Mouse (Mus musculus): Measurements from ENCODE around the gene Ctsh.
"Not testable (repeated sequence)": the region's sequence is repeated elsewhere in the genome, so short reads cannot be mapped to it uniquely, and the experiment has no call there.

The Ctsh gene

GRCm38 (mm10) chr9:90053852-90054251, at the start of gene Ctsh:
Gene Ctsh, plus strand, starts transcription at chr9:90054152.
- DNase-seq: no peak

- no peak for DNase-seq
Observed at GRCm38 (mm10) chr9:90006432-90006831, 47.5 kb upstream of the Ctsh start.

- no peak for DNase-seq
Observed at GRCm38 (mm10) chr9:90007094-90007493, 46.9 kb upstream of the Ctsh start.

- DNase-seq: no peak
Observed at GRCm38 (mm10) chr9:90008138-90008537, 45.8 kb upstream of the Ctsh start.

- DNase-seq: no peak
Observed at GRCm38 (mm10) chr9:90011849-90012248, 42.1 kb upstream of the Ctsh start.

- no peak for DNase-seq
Observed at GRCm38 (mm10) chr9:90014649-90015048, 39.3 kb upstream of the Ctsh start.

- no peak for DNase-seq
Observed at GRCm38 (mm10) chr9:90016204-90016603, 37.7 kb upstream of the Ctsh start.

- peak; percentile 37 for DNase-seq
Observed at GRCm38 (mm10) chr9:90020866-90021265, 33.1 kb upstream of the Ctsh start.

GRCm38 (mm10) chr9:90021442-90021841, 32.5 kb upstream of the Ctsh start:
- DNase-seq: no peak

GRCm38 (mm10) chr9:90027709-90028108, 26.2 kb upstream of the Ctsh start:
- no peak for DNase-seq

GRCm38 (mm10) chr9:90033922-90034321, 20.0 kb upstream of the Ctsh start:
- DNase-seq: no peak

- DNase-seq: no peak
Observed at GRCm38 (mm10) chr9:90035168-90035567, 18.8 kb upstream of the Ctsh start.

- no peak for DNase-seq
Observed at GRCm38 (mm10) chr9:90035794-90036193, 18.2 kb upstream of the Ctsh start.

GRCm38 (mm10) chr9:90036313-90036712, 17.6 kb upstream of the Ctsh start:
- no peak for DNase-seq

GRCm38 (mm10) chr9:90038535-90038934, 15.4 kb upstream of the Ctsh start:
- no peak for DNase-seq

GRCm38 (mm10) chr9:90040916-90041315, 13.0 kb upstream of the Ctsh start:
- DNase-seq: no peak

- no peak for DNase-seq
Observed at GRCm38 (mm10) chr9:90041556-90041955, 12.4 kb upstream of the Ctsh start.

- not testable (repeated sequence) for DNase-seq
Observed at GRCm38 (mm10) chr9:90042906-90043305, 11.0 kb upstream of the Ctsh start.

GRCm38 (mm10) chr9:90045191-90045590, 8.8 kb upstream of the Ctsh start:
- DNase-seq: no peak

- DNase-seq: no peak
Observed at GRCm38 (mm10) chr9:90047937-90048627, 5.9 kb upstream of the Ctsh start.

- DNase-seq: peak; percentile 17
Observed at GRCm38 (mm10) chr9:90054371-90055145, 606 bp downstream of the Ctsh start.

GRCm38 (mm10) chr9:90055409-90055808, 1.5 kb downstream of the Ctsh start:
- no peak for DNase-seq

GRCm38 (mm10) chr9:90055911-90056310, 2.0 kb downstream of the Ctsh start:
- no peak for DNase-seq

GRCm38 (mm10) chr9:90056716-90057115, 2.8 kb downstream of the Ctsh start:
- DNase-seq: no peak
